Mouse (Mus musculus) 416B (cell line): ENCODE measurements around the gene Neurog3.

Source experiments
- DNase-seq: peaks from one replicate; pipeline ENCODE4 v3.0.0; 2011; ENCODE audit warnings: low read depth

Neurog3 gene

DNA sequence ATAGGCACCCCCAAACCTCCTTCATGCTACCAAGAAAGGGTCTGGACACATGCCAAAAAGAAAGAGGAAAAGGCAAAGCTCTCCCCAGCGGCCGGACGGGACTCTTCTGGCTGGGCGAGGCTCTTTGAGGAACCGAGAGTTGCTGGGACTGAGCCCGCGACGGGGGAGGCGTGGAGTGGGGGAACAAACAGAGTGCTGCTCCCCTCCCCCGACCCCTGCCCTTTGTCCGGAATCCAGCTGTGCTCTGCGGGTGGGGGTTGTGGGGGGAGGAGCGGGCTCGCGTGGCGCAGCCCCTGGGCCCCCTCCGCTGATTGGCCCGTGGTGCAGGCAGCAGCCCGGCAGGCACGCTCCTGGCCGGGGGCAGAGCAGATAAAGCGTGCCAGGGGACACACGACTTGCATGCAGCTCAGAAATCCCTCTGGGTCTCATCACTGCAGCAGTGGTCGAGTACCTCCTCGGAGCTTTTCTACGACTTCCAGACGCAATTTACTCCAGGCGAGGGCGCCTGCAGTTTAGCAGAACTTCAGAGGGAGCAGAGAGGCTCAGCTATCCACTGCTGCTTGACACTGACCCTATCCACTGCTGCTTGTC, at the start of gene Neurog3:
Neurog3 (plus strand) TSS at position 400 of the 591 bp plus-strand sequence.
- DNase-seq = no peak

DNA sequence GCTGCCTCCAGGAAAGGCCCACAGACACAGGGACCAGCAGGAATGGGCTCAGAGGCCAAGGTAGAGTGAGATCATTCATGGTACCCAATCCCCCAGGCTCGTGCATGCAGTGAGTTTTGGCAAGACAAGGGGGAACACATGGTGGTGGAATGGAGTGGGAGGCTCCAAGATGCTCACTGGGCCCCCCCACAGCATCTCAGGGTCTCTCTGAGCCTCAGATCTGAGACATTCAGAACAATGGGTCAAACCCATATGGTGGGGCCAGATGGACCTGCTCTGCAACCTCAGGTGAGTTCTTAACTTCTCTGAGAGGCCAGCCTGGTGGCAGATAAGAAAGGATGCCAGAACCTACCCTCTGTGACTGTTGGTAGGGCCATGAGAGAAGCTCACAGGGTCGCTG, 46.8 kb upstream of the Neurog3 start:
- DNase-seq = no peak

DNA sequence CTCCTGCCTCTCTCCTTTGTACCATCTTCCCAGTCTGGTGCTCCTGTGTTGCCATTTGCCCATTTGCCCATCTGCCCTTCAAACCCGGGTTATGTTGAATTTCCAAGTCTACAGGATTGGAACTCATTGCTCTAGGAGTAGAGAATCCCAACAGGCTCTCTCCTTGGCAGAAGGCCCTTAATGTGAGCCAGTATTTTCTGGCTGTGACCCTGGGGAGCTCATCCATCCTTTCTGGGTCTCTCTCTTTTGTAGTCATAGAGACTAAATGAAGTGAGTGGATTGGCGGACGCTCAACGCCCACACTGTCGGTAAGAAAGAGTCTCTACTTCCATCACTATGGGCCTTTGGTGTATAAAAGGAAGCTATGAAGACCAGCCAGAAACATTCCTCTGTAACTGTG, 46.1 kb upstream of the Neurog3 start:
- no peak for DNase-seq

DNA sequence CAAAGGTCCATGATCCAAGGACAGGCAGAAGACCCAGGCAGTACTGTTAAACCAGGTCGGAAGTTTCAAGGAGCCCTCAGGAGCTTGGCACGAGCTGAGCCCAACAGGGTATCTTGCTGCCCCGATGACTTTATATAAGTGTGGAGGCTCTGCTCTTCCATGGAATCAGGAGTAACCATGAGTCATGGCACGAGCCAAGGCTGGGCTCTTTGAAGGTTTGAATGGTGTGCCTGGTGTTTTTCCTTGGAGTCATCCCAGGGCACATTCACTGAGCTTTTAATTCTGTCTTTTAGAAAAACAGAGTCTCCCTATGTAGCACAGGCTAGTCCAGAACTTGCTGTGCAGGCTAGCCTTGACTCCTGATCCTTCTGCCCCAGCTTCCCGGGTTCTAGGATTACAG, 44.5 kb upstream of the Neurog3 start:
- no peak for DNase-seq

DNA sequence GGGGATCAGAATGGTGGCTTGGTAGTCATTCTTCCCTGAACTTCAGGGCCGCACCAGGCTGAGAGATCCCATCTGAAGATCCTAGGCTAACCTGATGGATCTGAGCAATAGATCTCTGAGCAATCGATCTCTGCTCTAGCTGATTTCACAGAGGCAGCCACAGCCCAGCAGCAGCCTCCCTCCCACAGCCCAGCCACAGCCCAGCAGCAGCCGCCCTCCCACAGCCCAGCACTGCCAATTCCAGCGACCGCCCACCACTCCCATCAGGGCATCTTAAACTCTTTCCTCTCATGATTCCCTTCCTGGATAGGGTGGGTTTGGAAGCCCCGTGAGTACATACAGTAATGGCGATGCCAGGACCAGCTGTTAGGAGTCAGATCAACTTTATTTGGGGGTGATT, 43.8 kb upstream of the Neurog3 start:
- no peak for DNase-seq

DNA sequence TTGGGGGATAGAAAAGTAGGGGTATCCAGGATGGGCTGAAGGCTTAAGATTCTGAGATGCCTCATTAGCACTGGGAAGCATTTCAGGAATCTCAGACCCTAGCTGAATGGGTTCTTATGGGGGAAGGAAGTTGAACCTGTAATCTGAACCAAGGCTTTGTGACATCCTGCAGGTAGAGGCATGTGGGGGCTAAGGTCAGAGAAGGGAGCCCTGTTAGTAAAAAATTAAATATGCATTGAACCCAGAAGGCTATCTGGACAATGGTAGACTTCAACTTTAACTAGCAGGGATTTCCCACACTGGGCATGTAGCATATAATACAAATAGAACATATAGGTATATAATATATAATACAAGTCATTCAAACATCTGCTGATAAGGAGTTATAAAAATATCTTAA, 43.4 kb upstream of the Neurog3 start:
- no peak for DNase-seq

DNA sequence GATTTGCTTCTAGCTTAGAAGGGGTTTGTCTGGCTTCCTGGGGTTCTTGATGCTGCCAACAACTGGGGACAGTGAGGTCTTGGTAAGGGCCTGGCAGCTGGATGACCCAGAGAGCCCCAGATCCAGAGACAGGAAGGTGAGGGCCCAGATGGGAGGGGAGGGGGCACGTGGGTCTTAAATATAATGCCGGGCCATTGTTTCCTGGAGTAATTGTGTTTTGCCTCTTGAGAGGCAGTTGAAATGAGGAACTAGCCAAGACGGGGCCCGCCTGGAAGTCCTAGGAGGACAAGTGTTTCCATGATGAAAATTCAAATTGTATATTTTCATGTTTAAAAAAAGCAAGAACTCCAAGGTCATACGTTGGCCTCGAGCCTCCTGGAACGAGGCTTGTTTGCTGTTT, 39.0 kb upstream of the Neurog3 start:
- DNase-seq = peak; percentile 4

DNA sequence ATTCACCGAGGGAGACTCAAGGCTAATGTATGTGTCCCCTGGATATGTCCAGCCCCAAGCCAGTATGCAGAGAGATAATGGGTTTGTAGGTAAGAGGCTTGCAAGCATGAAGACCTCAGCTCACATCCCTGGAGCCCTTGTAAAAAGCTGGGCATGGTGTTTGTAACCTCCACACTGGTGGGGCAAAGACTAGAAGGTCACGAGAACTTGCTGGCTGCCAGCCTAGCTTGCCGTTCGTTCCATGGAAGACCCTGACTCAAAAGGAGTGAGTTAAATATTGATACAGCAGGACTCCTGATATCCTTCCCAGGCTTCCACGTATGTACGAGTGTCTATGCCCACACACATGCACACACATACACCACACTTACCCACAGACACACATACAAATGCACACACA, 38.5 kb upstream of the Neurog3 start:
- no peak for DNase-seq

DNA sequence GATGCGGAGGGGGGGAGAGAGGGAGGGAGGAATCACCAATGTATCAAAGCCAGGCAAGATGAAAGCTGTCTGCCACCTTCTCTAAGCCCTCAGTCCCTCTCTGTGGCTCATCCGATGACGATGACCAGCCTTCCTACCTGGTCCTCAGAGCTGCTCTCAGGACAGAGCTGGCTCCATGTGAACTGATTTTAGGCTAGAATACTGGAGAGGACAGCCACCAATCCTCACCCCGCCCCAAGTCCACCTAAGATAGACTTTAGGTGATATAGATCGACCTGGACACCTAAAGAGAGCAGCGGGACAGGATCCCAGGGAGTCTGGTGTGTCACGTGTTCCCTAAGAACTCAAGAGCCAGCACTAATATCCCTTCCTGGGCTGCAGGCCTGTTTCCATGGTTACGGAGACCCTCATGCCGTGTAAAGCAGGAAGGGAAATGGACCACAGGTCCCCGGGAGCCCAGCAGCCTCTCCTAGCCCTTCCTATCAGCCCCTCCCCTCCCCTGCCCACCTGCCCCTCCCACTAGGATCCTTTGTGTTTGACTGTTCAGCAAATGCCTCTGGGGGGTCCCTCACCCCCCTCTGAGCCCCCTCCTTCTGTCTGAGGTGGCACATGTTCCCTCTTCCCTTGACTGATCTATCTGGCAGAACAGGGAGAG, 33.0 kb upstream of the Neurog3 start:
- DNase-seq = no peak

DNA sequence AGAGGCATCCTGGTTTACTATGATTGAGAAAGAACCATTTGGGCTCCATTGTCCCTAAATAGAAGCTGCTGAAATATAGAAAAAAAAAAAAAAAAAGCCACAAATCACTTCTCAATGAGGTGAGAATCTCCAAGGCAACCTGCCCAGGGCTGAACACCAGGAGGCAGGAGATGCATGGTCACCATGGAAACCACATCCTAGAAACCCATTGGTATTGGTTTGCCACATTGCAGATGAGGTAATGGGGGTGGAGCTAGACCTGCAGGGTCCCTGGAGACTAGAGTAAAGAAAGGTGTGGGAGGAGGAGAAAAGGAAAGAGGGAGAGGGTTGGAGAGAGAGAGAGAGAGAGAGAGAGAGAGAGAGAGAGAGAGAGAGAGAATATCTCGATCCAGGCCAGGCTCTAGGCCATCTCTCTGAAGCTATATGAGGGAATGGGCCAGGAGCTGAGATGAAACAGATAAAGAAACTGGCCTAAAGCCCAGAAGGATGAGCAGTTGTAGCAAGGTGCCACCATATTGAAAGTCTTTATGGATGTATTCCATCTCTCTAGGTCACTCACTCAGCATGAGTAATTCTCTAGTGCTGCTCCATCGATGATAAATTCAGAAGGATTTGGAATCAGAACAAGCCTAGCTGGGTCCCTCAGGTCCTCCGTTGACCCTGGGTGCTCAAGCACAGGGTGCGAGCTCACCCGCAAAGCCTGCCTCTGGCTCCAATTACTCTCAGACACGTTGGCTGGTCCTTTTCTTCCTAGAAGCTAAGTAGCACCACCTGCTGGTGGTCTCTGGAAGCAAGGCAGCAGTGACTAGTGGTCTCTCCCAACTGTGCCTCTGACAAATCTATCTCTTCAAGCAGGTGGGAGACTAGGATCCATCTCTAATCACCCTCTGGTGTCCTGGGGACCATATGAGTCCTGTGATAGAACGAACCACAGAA, 31.1 kb upstream of the Neurog3 start:
- peak; percentile 67 for DNase-seq

DNA sequence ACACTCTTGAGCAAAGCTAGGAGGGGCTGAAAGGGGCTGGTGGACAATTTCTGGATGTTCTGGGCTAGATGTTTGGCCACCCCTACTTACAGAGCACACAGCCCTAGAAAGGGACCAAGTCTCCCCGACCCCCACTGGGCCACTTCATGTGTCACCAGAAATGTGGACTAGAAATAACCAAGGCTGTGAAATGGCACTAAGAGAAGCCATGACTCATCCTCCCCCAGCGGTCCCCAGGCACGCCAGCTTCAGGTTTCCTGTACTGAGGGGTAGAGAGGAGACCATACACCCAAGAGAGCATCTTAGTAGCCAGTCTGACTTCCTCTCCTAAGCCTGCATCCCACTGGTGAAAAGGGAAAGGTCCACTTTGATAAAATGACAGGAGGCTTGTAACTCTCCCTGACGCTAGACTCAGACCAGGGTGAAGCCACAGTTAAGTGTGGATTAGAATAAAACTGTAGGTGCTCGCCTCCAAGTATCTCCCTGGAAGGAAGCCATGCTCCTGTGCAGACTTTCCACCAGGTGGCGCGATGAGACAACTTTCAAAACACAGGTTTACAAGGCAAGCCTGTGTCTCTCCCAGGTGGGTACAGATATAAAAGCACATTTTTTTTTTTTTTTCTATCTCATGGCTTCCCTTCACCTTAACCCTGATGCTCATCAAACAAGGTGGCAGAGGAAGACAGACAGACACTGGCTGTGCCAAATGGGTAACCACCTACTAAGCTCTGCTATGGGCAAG, 27.9 kb upstream of the Neurog3 start:
- peak; percentile 67 for DNase-seq

DNA sequence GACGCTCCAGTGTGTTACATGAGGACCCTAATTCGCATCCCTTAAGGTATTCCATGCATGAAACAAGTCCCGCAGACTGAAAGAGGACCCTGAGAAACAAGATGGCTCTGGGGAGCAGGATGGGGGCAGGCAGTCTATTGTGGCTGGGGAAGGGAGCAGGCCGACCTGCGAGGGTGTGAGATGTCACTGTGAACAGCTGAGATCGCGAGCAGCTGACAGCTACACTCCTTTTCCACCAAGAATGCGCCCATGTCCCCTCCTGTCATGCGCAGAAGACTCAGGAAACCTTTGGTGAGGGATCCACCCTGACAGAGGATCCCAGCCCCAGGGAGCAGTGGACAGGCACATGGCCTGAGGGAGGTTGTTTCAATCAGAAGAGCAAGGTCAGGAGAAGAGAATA, 25.8 kb upstream of the Neurog3 start:
- no peak for DNase-seq

DNA sequence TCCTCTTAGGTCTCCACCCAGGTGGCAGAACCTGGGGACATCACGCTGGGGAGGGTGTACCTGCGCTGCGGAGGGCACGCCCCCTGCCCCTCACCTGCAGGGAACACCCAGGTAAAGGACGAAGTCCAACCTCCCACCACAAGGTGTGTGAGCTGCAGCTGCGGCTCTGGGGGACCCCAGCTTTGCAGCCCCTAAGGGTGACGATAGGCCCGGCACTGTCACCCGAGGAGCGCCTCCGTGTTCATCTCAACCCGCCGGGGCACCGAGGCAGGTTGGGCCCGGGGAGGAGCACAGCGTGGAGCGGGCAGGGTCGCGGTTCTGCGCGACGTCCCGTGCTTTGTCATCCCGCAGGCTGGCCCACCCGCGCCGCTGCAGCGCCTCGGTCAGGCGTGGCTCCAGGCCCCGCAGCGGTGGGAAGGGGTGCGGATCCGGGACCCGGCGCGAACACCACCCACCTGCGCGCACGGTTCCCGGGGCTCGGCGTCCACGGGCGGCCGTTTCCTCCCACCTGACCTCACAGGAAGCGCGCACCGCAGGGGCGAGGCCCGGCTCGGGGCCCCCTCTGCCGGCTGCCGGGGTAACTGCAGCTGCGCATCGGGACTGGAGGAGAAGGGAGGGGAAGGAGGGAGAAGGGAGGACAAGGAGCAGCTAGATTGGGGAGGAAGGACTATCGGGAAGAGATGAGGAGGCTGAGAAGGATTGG, 22.2 kb upstream of the Neurog3 start:
- DNase-seq = no peak

DNA sequence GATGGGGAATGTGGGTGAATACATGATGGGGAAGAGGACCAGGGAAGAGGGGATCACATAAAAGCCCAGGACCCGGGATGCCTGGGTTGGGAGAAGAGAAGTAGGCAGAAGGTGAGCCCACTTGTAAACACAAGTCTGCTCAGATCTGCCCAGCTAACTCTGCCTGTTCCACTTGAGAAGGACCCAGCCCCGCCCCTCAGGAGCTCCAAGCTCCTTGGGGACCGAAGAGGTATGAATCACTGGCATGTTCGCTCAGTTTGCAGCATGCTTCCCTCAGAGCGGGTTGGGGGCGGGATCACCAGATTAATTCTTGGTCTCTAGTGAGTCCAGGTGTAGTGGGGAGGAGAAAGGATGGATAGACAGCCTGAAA, 21.7 kb upstream of the Neurog3 start:
- DNase-seq = no peak

DNA sequence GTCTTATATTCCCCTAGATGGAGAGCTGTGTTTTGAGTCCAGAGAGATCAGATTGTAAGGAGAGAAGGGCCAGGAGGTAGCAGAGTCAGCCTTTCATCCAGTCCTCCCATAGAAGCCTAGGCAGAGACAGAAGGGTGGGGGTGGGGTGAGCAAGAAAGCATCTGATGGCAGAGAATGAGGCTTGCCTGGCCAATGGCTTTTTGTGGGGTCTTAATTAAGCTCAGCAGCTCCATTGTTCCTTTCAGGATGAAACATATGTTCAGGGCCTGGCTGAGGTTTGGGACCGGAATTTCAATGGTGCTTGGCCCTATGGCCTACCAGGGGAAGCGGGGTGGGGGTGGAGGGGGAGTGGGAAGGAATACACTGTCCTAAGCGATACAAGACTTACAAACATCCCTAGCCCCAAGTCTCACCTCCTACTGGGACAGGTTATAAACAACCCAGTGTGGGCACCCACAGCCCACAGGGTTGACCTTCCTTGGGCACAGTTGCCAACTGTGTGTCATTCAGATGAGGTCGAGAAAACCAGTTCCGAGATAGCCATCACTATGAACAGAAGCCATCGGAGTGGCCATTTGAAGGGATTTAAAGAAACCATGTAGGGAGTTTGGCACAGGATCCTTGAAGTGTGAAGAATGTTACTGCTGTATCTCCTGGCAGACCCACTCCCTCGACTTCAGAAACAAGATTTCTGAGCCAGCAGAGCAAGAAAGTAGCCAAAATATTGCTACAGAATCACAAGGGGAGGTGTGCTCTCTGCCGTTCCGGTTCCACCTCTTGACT, 18.8 kb upstream of the Neurog3 start:
- no peak for DNase-seq

DNA sequence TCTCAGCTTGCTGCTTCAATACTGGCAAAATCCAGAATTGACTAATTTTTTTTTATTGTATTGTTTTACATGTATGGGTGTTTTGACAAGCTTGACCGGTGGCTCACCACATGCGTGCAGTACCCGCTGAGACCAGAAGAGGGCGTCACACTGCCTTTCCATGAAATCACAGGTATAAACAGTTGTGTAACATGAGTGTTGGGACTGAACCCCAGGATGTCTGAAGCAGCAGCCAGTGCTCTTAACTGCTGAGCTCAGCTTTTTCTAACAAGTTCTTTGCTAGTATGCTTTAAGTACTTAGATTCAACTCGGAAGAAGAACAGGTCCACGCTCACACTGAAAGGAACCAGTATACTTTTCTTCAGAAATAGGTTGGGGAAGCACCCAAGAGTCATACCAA, 5.8 kb upstream of the Neurog3 start:
- DNase-seq = peak; percentile 6

DNA sequence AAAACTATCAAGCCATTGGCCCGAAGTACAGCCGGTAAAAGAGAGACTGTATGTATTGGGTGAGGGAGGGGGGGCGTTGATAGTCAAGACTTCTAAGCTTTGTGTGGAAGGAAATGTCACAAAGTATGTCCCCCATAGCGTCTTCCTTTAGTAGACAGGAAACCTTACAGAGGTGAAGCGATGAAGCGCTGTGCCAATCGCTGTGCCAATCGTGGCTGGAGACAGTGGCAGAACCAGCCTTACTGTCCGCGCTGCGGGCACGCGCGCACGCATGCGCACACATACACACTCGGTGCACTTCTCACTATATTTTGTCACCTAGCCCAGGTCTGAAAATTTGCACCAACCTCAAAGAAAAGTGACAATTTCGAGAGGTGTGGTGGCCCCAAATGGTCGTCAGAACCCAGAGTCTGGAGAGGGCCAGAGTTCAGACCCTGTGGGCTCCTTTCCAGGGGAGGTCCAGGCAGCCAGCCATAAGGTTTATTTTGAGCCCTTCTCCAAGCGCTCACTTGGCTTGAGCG, 5.1 kb upstream of the Neurog3 start:
- DNase-seq = no peak

DNA sequence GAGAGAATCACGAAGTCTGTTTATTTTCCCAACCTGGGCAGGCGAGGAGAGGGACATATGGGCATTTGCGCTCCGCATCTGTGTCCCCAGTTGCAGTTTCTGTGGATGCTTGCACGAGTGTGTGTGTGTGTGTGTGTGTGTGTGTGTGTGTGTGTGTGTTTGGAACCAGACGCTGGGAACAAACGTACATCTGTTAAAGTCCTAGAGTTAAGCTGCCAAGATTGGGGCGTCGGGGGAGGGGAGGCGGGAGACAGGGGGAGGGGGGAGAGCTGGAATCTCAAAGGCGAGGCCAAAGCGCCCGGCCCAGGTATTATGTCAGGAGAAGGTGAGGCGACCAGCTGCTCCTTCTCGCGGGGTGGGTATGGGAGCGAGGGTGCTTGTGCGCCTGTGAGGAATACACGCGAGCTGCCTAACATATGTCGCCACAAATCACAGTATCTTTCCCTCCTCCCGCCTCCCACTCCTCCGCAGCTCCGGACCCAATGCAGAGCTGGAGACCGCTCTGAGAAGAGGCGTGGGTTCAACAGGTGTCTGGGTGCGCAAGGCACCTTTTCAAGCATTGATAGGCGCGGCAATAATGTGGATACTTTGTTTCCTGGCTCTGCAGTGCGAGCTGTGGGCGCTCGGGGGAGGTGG, 4.5 kb upstream of the Neurog3 start:
- DNase-seq = no peak

DNA sequence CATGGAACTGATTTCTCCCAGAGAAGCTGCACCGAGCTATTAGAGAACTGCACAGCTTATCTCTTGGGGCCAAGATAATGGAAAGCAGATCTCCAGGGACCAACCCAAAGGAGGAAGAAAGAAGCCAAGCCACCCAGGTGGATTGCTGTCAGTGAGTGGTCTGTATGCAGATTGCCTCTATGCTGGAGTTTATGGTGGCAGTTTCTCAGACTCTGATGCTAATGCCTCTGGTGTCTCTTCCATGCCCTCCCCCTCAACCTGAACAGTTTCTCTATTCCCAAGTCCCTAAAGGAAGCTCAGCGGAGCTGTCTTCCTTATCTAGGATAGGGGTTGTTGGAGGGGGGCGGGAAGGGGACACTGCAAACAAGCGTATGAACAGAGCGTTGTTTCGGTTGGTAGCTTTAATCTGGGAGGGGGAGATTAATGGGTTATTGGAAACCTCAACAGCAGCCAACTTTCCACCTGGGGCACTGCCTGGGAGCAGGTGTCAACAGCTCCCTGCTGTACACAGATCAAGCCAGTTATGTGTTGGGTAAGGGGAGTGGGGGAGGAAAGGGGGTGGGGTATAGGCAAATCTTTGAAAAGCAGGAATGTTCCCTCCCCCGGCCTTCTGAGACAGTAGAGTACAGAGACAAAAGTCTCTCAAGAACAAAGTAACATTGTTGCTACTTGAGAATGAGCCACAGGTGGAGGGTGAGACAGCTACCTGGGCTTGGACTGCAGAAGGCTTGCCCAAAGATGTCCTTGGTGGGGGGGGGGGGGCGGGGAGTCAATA, 3.0 kb downstream of the Neurog3 start:
- DNase-seq = no peak

DNA sequence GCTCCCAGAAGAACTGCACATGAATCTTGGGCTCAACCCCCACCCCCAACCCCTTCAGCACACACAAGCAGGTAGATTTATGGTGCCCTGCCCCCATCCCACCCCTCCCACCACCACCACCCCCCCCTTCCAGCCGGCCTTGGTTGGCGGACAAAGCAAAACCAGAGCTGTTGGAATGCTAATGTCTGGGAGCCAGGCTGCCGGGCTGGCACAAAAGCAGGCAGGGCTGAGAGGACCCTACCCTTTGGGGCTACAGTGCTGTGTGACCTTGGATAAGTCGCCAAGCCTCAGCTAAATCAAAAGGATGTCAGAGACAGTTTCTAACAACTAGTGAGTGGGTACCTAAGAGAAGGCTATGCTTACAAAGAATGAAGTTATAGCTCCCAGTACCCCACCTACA, 4.3 kb downstream of the Neurog3 start:
- DNase-seq = no peak
